Mouse (Mus musculus): ENCODE results near the gene Ung. TPM values are rescaled to one million over a fixed set of nuclear protein-coding genes. Genes with fewer than 3 reads are reported as not detected.

The Ung gene
- polyA plus RNA-seq, 1 experiment from 2014 or later = 13.2 TPM

GRCm38 (mm10) chr5:114187108-114187507, 56.9 kb downstream of the Ung start:
- TF ChIP-seq CTCF (IDR thresholded peaks at IDR 0.05) = no peak
- in situ Hi-C loops (cut with MboI; ENCODE audit: low pct_unique_long_range_greater_than_20kb) = no loop called here

More at GRCm38 (mm10) chr5:114187108-114187507, 56.9 kb downstream of the Ung start:
- ATAC-seq (no peak), DNase-seq (ENCODE audit: low read depth, low spot score) (no peak)
- CTCF ChIA-PET = no interaction called here
- POLR2A ChIA-PET = no interaction called here
- H3K27me3 ChIP-seq = no peaks in the 10 kb centered on the region

Other genes starting within 250 kb of the Ung start
- gene Coro1c, start 221.6 kb upstream of the Ung start, polyA plus RNA-seq (2021) = 160 TPM
- 17.5 TPM for gene Ssh1, start 136.5 kb upstream of the Ung start, polyA plus RNA-seq (2021)
- 0.18 TPM for gene Dao, start 126.7 kb upstream of the Ung start, polyA plus RNA-seq (2021)
- gene Usp30, start 64.9 kb upstream of the Ung start, polyA plus RNA-seq (2021) = 36.2 TPM
- gene Svop, start 38.8 kb upstream of the Ung start, polyA plus RNA-seq (2021) = 0.06 TPM
- gene Alkbh2, start 2.2 kb upstream of the Ung start, polyA plus RNA-seq (2021) = 34.1 TPM
- gene Acacb, start 16.1 kb downstream of the Ung start, polyA plus RNA-seq (2021) = 13.4 TPM
- not detected for gene Foxn4, start 143.4 kb downstream of the Ung start, polyA plus RNA-seq (2021)
- 0.40 TPM for gene Myo1h, start 158.8 kb downstream of the Ung start, polyA plus RNA-seq (2021)